Comparison of ENCODE assay signal across 9 mouse cellular contexts in genomic region chr9:48238153-48238755, GRCm38 (mm10).
DNase-seq lines count a peak whose midpoint lies in the region; ATAC-seq and TF ChIP-seq lines count a peak whose summit lies in the region.
"Had no signal": no experiment of that assay in that cellular context is flagged by ENCODE, and none has a peak within 500 bp of the region (broad histone marks: within the 10 kb centered on the region; RNA-seq: fewer than 3 reads in every experiment).

No protein-coding gene starts in this region.

- no peaks in the 10 kb centered on the region for H3K4me1 ChIP-seq in small intestine, adult 2 months (ENCODE audit: control insufficient read depth, insufficient read depth, insufficient read length, low read length)
- H3K4me1 ChIP-seq in forebrain, embryonic 16.5 days (replicated peaks; ENCODE audit: control insufficient read depth, insufficient read depth, low read length): no peaks in the 10 kb centered on the region

- 77% methylated on average over 9 of the region's 9 CpGs for WGBS in small intestine, adult 2 months
- 81% methylated on average over 9 of the region's 9 CpGs for WGBS in forebrain, embryonic 16.5 days

- no peak overlapping the region for H3K27ac ChIP-seq in small intestine, adult 2 months (ENCODE audit: insufficient read depth, low read depth, low read length)
- no peak overlapping the region for H3K27ac ChIP-seq in forebrain, embryonic 16.5 days (ENCODE audit: low read length)
- H3K27ac ChIP-seq: macrophage had no signal

- no peak overlapping the region for H3K9ac ChIP-seq in forebrain, embryonic 16.5 days (replicated peaks; ENCODE audit: low read depth, low read length)

- ATAC-seq in granulocyte monocyte progenitor cell, adult 5-6 weeks (replicated peaks; ENCODE audit: poor library complexity, severe bottlenecking): peak; percentile 59
- no peak for ATAC-seq in forebrain, embryonic 16.5 days

- no peak for TF ChIP-seq POLR2A in small intestine, adult 2 months (IDR thresholded peaks at IDR 0.05; ENCODE audit: low read depth, low read length)

- DNase-seq in adrenal gland, adult 18-20 months (ENCODE audit: low spot score in 2 of 2): peak; percentile 55 to 57
- DNase-seq in adrenal gland, postnatal 4 days (ENCODE audit: low spot score in 2 of 2): no peak
- DNase-seq in left cerebral cortex, adult 18-20 months (ENCODE audit: low spot score in 2 of 2): peak; percentile 34 to 55
- DNase-seq in left cerebral cortex, adult 11 months (ENCODE audit: low spot score): no peak
- peak; percentile 69 for DNase-seq in adrenal gland, postnatal 10 days

- H3K9me3 ChIP-seq in forebrain, embryonic 16.5 days (ENCODE audit: control insufficient read depth, low read length): no peaks in the 10 kb centered on the region

- H3K27me3 ChIP-seq in small intestine, adult 2 months (ENCODE audit: control insufficient read depth, insufficient read depth, low read length): no peaks in the 10 kb centered on the region
- H3K27me3 ChIP-seq in forebrain, embryonic 16.5 days (replicated peaks; ENCODE audit: control insufficient read depth, insufficient read depth, low read length): no peaks in the 10 kb centered on the region

- no peak overlapping the region for H3K4me2 ChIP-seq in forebrain, embryonic 16.5 days (ENCODE audit: low read length)

- peak; percentile 47; the same call in 1 of the 2 replicates for TF ChIP-seq CTCF in small intestine, adult 2 months (IDR thresholded peaks at IDR 0.05; ENCODE audit: extremely low read depth, insufficient read length, insufficient replicate concordance, low read depth, low read length)

- H3K4me3 ChIP-seq in small intestine, adult 2 months (ENCODE audit: low read depth, low read length): no peak overlapping the region
- H3K4me3 ChIP-seq in forebrain, embryonic 16.5 days (replicated peaks; ENCODE audit: low read length): no peak overlapping the region

- H3K36me3 ChIP-seq in small intestine, adult 2 months (ENCODE audit: control insufficient read depth, insufficient read depth, low read length): no peaks in the 10 kb centered on the region
- no peaks in the 10 kb centered on the region for H3K36me3 ChIP-seq in forebrain, embryonic 16.5 days (ENCODE audit: control insufficient read depth, insufficient read depth)

Comparison
In these comparisons a context has a peak if more than half of its experiments do, and no peak if none do; other contexts are left out.
1. DNase-seq: peak in adrenal gland, adult 18-20 months (2 of 2), left cerebral cortex, adult 18-20 months (2 of 2) and adrenal gland, postnatal 10 days (single experiment); none in adrenal gland, postnatal 4 days (0 of 2) and left cerebral cortex, adult 11 months (single experiment).